Mouse (Mus musculus) forebrain, embryonic 14.5 days (tissue): ENCODE results near the gene Atf5. TPM values are rescaled to one million over a fixed set of nuclear protein-coding genes. Genes with fewer than 3 reads are reported as not detected.

Source experiments
- ATAC-seq: fragments of 200-750 bp; cut with Nextera tagmentation; 2 replicates; pipeline ENCODE4 v1.8.0; 2017; ENCODE audit warnings: mild to moderate bottlenecking, moderate library complexity
- DNase-seq: peaks from one replicate; pipeline ENCODE4 v3.0.0-alpha.2; 2015; ENCODE audit warnings: low spot score
- H3K27ac ChIP-seq: fragments of 300-500 bp; sonication (generic); 2 replicates; pipeline ENCODE4 v1.5.1; 2014; ENCODE audit warnings: low read depth, mild to moderate bottlenecking, control low read depth, low read length, moderate library complexity
- H3K27me3 ChIP-seq: fragments of 300-500 bp; sonication (generic); replicated peaks from 2 replicates; pipeline ENCODE4 v1.6.1; 2014; ENCODE audit warnings: low read length, control low read depth, mixed read lengths; ENCODE audit not compliant: control insufficient read depth, insufficient read depth
- H3K36me3 ChIP-seq: fragments of 300-500 bp; sonication (generic); 2 replicates; pipeline ENCODE4 v1.6.1; 2014; ENCODE audit warnings: low read length, control low read depth; ENCODE audit not compliant: control insufficient read depth, insufficient read depth
- H3K4me1 ChIP-seq: fragments of 300-500 bp; sonication (generic); 2 replicates; pipeline ENCODE4 v1.6.1; 2014; ENCODE audit warnings: antibody characterized with exemption, low read length, control low read depth; ENCODE audit not compliant: control insufficient read depth, insufficient read depth
- H3K4me2 ChIP-seq: fragments of 300-500 bp; sonication (generic); 2 replicates; pipeline ENCODE4 v1.6.1; 2014; ENCODE audit warnings: mild to moderate bottlenecking, control low read depth, low read length
- H3K4me3 ChIP-seq: fragments of 300-500 bp; sonication (generic); 2 replicates; pipeline ENCODE4 v1.5.1; 2014; ENCODE audit warnings: low read depth, low read length, control low read depth
- H3K9ac ChIP-seq: fragments of 300-500 bp; sonication (generic); 2 replicates; pipeline ENCODE4 v1.6.1; 2014; ENCODE audit warnings: mild to moderate bottlenecking, low read length, control low read depth, moderate library complexity
- H3K9me3 ChIP-seq: fragments of 300-500 bp; sonication (generic); replicated peaks from 2 replicates; pipeline ENCODE4 v1.6.1; 2016; ENCODE audit warnings: low read length, control low read depth, mixed read lengths; ENCODE audit not compliant: control insufficient read depth
- WGBS: fragments of 180-500 bp; shearing (Covaris S2); extraction: QIAGEN DNeasy Blood & Tissue Kit; methylation state at CpG from one replicate; pipeline ENCODE4 v1.1.7; 2014; 5-methylcytosine and 5-hydroxymethylcytosine counted together
- polyA plus RNA-seq: library from polyadenylated mRNA; unstranded; fragments of >200 nt; fragmentation: Nextera tagmentation; extraction: Ambion mirVana; gene quantifications from 2 replicates; pipeline ENCODE4 v1.2.1, GENCODE M21; 2014

Gene Atf5
- polyA plus RNA-seq, 1 experiment from 2014 or later: 4.2 TPM

- Histone ChIP-seq H3K27me3 (no peaks in the 10 kb centered on the region), H3K9ac (peak overlapping the region; percentile 91), H3K36me3 (0 out of 2 replicates have a peak, but pooled peaks cover 4% of the 10 kb centered on the region), H3K4me1 (peaks cover 31% of the 10 kb centered on the region), H3K4me2 (peak overlapping the region; percentile 87), H3K9me3 (no peaks in the 10 kb centered on the region), H3K27ac (0 out of 2 replicates have a peak overlapping the region, but pooled peaks have one; percentile 23), H3K4me3 (peak overlapping the region; percentile 90)
- peak; percentile 13 for DNase-seq
- no peak for ATAC-seq
- 24% methylated on average over 6 of the region's 6 CpGs for WGBS
Observed at GRCm38 (mm10) chr7:44818751-44819235, 2.3 kb upstream of the Atf5 start.

- H3K4me1 ChIP-seq: peaks cover 29% of the 10 kb centered on the region
- peak overlapping the region; percentile 87 for H3K4me2 ChIP-seq
- peak overlapping the region; percentile 91; the same call in 1 of the 2 replicates for H3K9ac ChIP-seq
- ATAC-seq: no peak
- H3K27me3 ChIP-seq: no peaks in the 10 kb centered on the region
- H3K9me3 ChIP-seq: no peaks in the 10 kb centered on the region
- DNase-seq: peak; percentile 57
- peak overlapping the region; percentile 90 for H3K4me3 ChIP-seq
- 0 out of 2 replicates have a peak, but pooled peaks cover 4% of the 10 kb centered on the region for H3K36me3 ChIP-seq
- peak overlapping the region; percentile 23; the same call in 1 of the 2 replicates for H3K27ac ChIP-seq
- 10% methylated on average over 2 of the region's 2 CpGs for WGBS
Observed at GRCm38 (mm10) chr7:44818164-44818563, 1.7 kb upstream of the Atf5 start.

GRCm38 (mm10) chr7:44817441-44817840, 983 bp upstream of the Atf5 start:
- H3K4me3 ChIP-seq: peak overlapping the region; percentile 90
- no peaks in the 10 kb centered on the region for H3K27me3 ChIP-seq
- H3K36me3 ChIP-seq: 0 out of 2 replicates have a peak, but pooled peaks cover 7% of the 10 kb centered on the region
- WGBS: 26% methylated on average over 3 of the region's 3 CpGs
- DNase-seq (no peak), ATAC-seq (no peak)
- H3K27ac ChIP-seq: no peak overlapping the region
- peaks cover 28% of the 10 kb centered on the region for H3K4me1 ChIP-seq
- H3K9me3 ChIP-seq: no peaks in the 10 kb centered on the region
- H3K9ac ChIP-seq: peak overlapping the region; percentile 91
- peak overlapping the region; percentile 87 for H3K4me2 ChIP-seq

GRCm38 (mm10) chr7:44815721-44816469, 563 bp downstream of the Atf5 start, which contains the start of the genes Nup62 and Il4i1:
Gene Nup62 (plus strand): TSS chr7:44816088.
Gene Il4i1 (plus strand): TSS chr7:44816387.
- under 1% methylated on average over 62 of the region's 62 CpGs for WGBS
- H3K27me3 ChIP-seq: no peaks in the 10 kb centered on the region
- peak; percentile 99 for DNase-seq
- ATAC-seq: peak; percentile 95
- H3K4me2 ChIP-seq: peak within 1 kb of the TSS; percentile 87
- 0 out of 2 replicates have a peak, but pooled peaks cover 11% of the 10 kb centered on the region for H3K36me3 ChIP-seq
- no peaks in the 10 kb centered on the region for H3K9me3 ChIP-seq
- H3K4me1 ChIP-seq: peaks cover 28% of the 10 kb centered on the region
- peak within 1 kb of the TSS; percentile 90 for H3K27ac ChIP-seq
- peak within 1 kb of the TSS; percentile 91 for H3K9ac ChIP-seq
- H3K4me3 ChIP-seq: peak within 1 kb of the TSS; percentile 90

- Histone ChIP-seq H3K9ac (peak overlapping the region; percentile 48), H3K9me3 (no peaks in the 10 kb centered on the region), H3K27ac (peak overlapping the region; percentile 77; the same call in 1 of the 2 replicates), H3K4me2 (peak overlapping the region; percentile 87), H3K4me1 (peaks cover 28% of the 10 kb centered on the region), H3K36me3 (0 out of 2 replicates have a peak, but pooled peaks cover 11% of the 10 kb centered on the region), H3K27me3 (no peaks in the 10 kb centered on the region), H3K4me3 (peak overlapping the region; percentile 90)
- no peak; the same call in 1 of the 2 replicates for ATAC-seq
- 27% methylated on average over 14 of the region's 14 CpGs for WGBS
- no peak for DNase-seq
Observed at GRCm38 (mm10) chr7:44814952-44815553, 1.4 kb downstream of the Atf5 start.

GRCm38 (mm10) chr7:44814423-44814822, 2.0 kb downstream of the Atf5 start:
- no peak overlapping the region for H3K9ac ChIP-seq
- 0 out of 2 replicates have a peak, but pooled peaks cover 8% of the 10 kb centered on the region for H3K36me3 ChIP-seq
- DNase-seq: no peak
- no peaks in the 10 kb centered on the region for H3K27me3 ChIP-seq
- no peaks in the 10 kb centered on the region for H3K9me3 ChIP-seq
- H3K27ac ChIP-seq: no peak overlapping the region
- H3K4me1 ChIP-seq: peaks cover 25% of the 10 kb centered on the region
- no peak overlapping the region for H3K4me2 ChIP-seq
- ATAC-seq: no peak
- 96% methylated on average over 4 of the region's 4 CpGs for WGBS
- no peak overlapping the region for H3K4me3 ChIP-seq

GRCm38 (mm10) chr7:44813985-44814384, 2.5 kb downstream of the Atf5 start:
- ATAC-seq (no peak), DNase-seq (no peak)
- Histone ChIP-seq H3K9ac (no peak overlapping the region), H3K36me3 (0 out of 2 replicates have a peak, but pooled peaks cover 7% of the 10 kb centered on the region), H3K4me1 (peaks cover 21% of the 10 kb centered on the region), H3K4me2 (no peak overlapping the region), H3K27me3 (no peaks in the 10 kb centered on the region), H3K4me3 (no peak overlapping the region), H3K27ac (no peak overlapping the region), H3K9me3 (no peaks in the 10 kb centered on the region)
- WGBS: 92% methylated on average over 3 of the region's 3 CpGs

- no peak overlapping the region for H3K4me3 ChIP-seq
- no peaks in the 10 kb centered on the region for H3K9me3 ChIP-seq
- DNase-seq: no peak
- peaks cover 9% of the 10 kb centered on the region for H3K4me1 ChIP-seq
- no peak for ATAC-seq
- H3K27me3 ChIP-seq: no peaks in the 10 kb centered on the region
- H3K4me2 ChIP-seq: no peak overlapping the region
- no peak overlapping the region for H3K27ac ChIP-seq
- 0 out of 2 replicates have a peak, but pooled peaks cover 7% of the 10 kb centered on the region for H3K36me3 ChIP-seq
- WGBS: 92% methylated on average over 20 of the region's 20 CpGs
- no peak overlapping the region for H3K9ac ChIP-seq
Observed at GRCm38 (mm10) chr7:44812651-44813325, 3.7 kb downstream of the Atf5 start.
